Mouse (Mus musculus): Measurements from ENCODE around the gene Gm9887.

DNA sequence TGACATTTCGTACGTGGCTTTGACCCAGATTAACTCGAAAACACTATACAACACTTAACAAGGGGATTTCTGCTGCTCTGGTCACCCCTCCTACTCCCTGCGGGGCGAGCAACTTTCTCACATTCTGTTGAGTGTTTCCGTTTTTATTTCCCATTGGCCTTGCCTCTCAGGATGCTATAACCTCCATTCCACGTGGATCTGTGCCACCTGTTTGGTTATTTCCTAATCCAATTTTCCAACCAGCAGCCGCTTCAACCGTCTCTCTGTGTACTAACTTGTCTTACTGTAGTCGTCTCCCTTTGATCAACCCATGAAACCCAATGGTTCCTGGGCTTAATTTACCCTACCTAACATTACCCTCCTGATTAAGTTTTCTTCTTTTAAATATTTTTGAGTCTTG, 20.8 kb upstream of the Gm9887 start:
- TF ChIP-seq CTCF (IDR thresholded peaks at IDR 0.05; ENCODE audit: low read depth, low read length) (no peak), POLR2A (IDR thresholded peaks at IDR 0.05; ENCODE audit: extremely low read depth, insufficient read depth, low read length) (no peak)

All from liver, adult 2 months (tissue).